Mouse (Mus musculus): ENCODE results near the gene Thbs3. TPM values are rescaled to one million over a fixed set of nuclear protein-coding genes. Genes with fewer than 3 reads are reported as not detected.

Gene Thbs3
- total RNA-seq, 1 experiment = 36.9 TPM

DNA sequence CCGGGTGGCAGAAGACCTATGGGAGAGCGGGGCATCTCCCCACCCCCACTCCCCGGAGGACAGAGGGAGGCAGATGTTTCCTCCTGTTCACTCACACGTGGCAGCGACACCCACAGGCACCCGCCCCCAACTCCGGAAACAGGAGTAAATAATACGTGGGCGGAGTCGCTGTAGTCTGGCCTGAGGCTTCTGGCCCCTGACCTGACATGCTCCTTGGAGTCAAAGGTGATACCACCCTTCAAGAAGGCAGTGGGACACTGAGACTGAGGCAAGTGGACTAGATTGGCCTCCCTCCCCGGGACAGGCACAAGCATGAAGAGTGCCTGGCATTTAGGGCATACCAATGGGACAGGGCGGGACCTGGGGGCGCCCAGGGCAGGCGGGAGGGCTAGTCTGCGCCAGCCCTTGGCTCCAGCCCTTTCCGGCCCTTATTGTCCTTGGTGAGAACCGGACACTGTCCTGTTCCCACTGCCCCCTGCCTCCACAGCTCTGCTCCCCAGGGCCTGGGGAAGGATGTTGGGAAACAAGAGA is 36.5 kb downstream of the Thbs3 start:
- peak overlapping the region; percentile 33; the same call in 1 of the 2 replicates for H3K9ac ChIP-seq (ENCODE audit: insufficient read depth, low read depth, low read length, poor library complexity, severe bottlenecking)

DNA sequence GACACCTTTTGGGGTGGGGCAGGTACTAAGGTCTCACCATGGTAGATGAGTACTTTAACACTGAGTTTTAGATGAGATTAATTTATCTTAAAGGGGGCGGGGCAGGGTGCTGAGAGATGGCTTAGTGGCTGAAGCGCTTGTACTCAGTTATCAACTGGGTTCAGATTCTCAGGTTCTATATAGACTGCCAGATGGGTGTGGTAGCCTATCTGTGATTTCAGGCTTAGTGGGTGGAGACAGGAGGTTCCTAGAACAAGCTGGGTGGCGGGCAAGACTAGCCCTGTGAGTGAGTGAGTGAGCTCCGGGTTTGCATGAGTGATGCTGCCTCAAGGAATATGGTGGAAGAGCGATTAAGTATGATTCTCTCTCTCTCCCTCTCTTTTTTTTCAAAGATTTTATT is 40.0 kb downstream of the Thbs3 start:
- TF ChIP-seq CHD2 (IDR thresholded peaks at IDR 0.05; ENCODE audit: low read depth, low read length) = no peak
- no peaks in the 10 kb centered on the region for H3K36me3 ChIP-seq (ENCODE audit: control insufficient read depth, insufficient read depth, low read length, poor library complexity, severe bottlenecking)
- in situ Hi-C loops (cut with MboI; ENCODE audit: low sequenced_read_pairs in 2 of 2, unreplicated experiment in 2 of 2) = no loop called here

More for the DNA sequence above, 36.5 kb downstream of the Thbs3 start:
- Histone ChIP-seq H3K9me3 (ENCODE audit: control insufficient read depth, insufficient read depth, low read depth, low read length) (no peaks in the 10 kb centered on the region), H3K4me3 (ENCODE audit: insufficient read depth in 1 of 2, low read depth in 1 of 2, low read length in 2 of 2, poor library complexity in 1 of 2, severe bottlenecking in 1 of 2) (peak overlapping the region; percentile 20 to 54; a peak in 3 of 4 replicates), H3K27ac (ENCODE audit: insufficient read depth, low read depth, low read length, poor library complexity, severe bottlenecking) (peak overlapping the region; percentile 1; the same call in 1 of the 2 replicates), H3K4me1 (ENCODE audit: control insufficient read depth in 2 of 2, insufficient read depth in 2 of 2, low read length in 2 of 2, poor library complexity in 1 of 2) (peaks cover 1 to 21% of the 10 kb centered on the region in 2 experiments; a peak in 2 of 4 replicates), H3K36me3 (ENCODE audit: control insufficient read depth, insufficient read depth, low read length, poor library complexity, severe bottlenecking) (peaks cover 10% of the 10 kb centered on the region; the same call in 1 of the 2 replicates)
- DNase-seq (ENCODE audit: low read depth, low spot score) = no peak
- in situ Hi-C loops (cut with MboI; ENCODE audit: low sequenced_read_pairs in 2 of 2, unreplicated experiment in 2 of 2) = no loop called here
- no peak for TF ChIP-seq ZC3H11A (IDR thresholded peaks at IDR 0.05; ENCODE audit: borderline replicate concordance, low read depth, low read length)
- TF ChIP-seq CHD2 (IDR thresholded peaks at IDR 0.05; ENCODE audit: low read depth, low read length) = no peak
- no peak for TF ChIP-seq ZNF384 (IDR thresholded peaks at IDR 0.05; ENCODE audit: low read depth, low read length)
- no peak for TF ChIP-seq MAFK (IDR thresholded peaks at IDR 0.05; ENCODE audit: insufficient read depth, low read depth, low read length)
- no peak for TF ChIP-seq HCFC1 (IDR thresholded peaks at IDR 0.05; ENCODE audit: borderline replicate concordance, insufficient read depth, low read length)

DNA sequence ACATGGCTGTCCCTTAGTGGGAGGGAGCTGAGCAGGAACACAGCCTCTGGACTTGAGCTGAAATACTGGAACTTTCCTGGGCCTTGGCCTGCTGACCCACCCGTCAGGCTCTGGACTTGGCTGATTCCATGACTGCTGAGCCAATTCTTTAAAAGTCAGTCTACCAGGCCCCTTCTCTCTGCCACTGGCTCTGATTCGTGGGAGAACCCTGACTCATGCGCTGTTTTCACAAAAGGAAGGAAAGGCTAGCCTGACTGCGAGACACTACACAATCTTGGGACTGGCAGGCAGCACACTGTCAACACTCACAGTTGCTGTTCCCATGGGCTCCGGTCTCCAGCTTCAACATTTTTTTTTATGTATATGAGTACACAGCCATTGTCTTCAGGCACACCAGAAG is 41.2 kb downstream of the Thbs3 start:
- H3K4me1 ChIP-seq (ENCODE audit: control insufficient read depth in 2 of 2, insufficient read depth in 2 of 2, low read length in 2 of 2, poor library complexity in 1 of 2) = peaks cover 0 to 12% of the 10 kb centered on the region in 2 experiments; a peak in 2 of 4 replicates
- no peaks in the 10 kb centered on the region for H3K36me3 ChIP-seq (ENCODE audit: control insufficient read depth, insufficient read depth, low read length, poor library complexity, severe bottlenecking)
- DNase-seq (ENCODE audit: low read depth, low spot score) = no peak
- no peaks in the 10 kb centered on the region for H3K9me3 ChIP-seq (ENCODE audit: control insufficient read depth, insufficient read depth, low read depth, low read length)
- no peak overlapping the region for H3K9ac ChIP-seq (ENCODE audit: insufficient read depth, low read depth, low read length, poor library complexity, severe bottlenecking)
- no peak overlapping the region for H3K27ac ChIP-seq (ENCODE audit: insufficient read depth, low read depth, low read length, poor library complexity, severe bottlenecking)
- TF ChIP-seq CHD2 (IDR thresholded peaks at IDR 0.05; ENCODE audit: low read depth, low read length) = no peak
- TF ChIP-seq MAFK (IDR thresholded peaks at IDR 0.05; ENCODE audit: insufficient read depth, low read depth, low read length) = no peak
- no peak for TF ChIP-seq ZNF384 (IDR thresholded peaks at IDR 0.05; ENCODE audit: low read depth, low read length)
- no peak for TF ChIP-seq HCFC1 (IDR thresholded peaks at IDR 0.05; ENCODE audit: borderline replicate concordance, insufficient read depth, low read length)
- TF ChIP-seq ZC3H11A (IDR thresholded peaks at IDR 0.05; ENCODE audit: borderline replicate concordance, low read depth, low read length) = no peak
- in situ Hi-C loops (cut with MboI; ENCODE audit: low sequenced_read_pairs in 2 of 2, unreplicated experiment in 2 of 2) = no loop called here
- H3K4me3 ChIP-seq (ENCODE audit: insufficient read depth in 1 of 2, low read depth in 1 of 2, low read length in 2 of 2, poor library complexity in 1 of 2, severe bottlenecking in 1 of 2) = no peak overlapping the region

More for the DNA sequence above, 40.0 kb downstream of the Thbs3 start:
- Histone ChIP-seq H3K9me3 (ENCODE audit: control insufficient read depth, insufficient read depth, low read depth, low read length) (no peaks in the 10 kb centered on the region), H3K4me3 (ENCODE audit: insufficient read depth in 1 of 2, low read depth in 1 of 2, low read length in 2 of 2, poor library complexity in 1 of 2, severe bottlenecking in 1 of 2) (no peak overlapping the region), H3K27ac (ENCODE audit: insufficient read depth, low read depth, low read length, poor library complexity, severe bottlenecking) (no peak overlapping the region), H3K4me1 (ENCODE audit: control insufficient read depth in 2 of 2, insufficient read depth in 2 of 2, low read length in 2 of 2, poor library complexity in 1 of 2) (peaks cover 1 to 19% of the 10 kb centered on the region in 2 experiments; a peak in 2 of 4 replicates), H3K9ac (ENCODE audit: insufficient read depth, low read depth, low read length, poor library complexity, severe bottlenecking) (no peak overlapping the region)
- no peak for DNase-seq (ENCODE audit: low read depth, low spot score)

DNA sequence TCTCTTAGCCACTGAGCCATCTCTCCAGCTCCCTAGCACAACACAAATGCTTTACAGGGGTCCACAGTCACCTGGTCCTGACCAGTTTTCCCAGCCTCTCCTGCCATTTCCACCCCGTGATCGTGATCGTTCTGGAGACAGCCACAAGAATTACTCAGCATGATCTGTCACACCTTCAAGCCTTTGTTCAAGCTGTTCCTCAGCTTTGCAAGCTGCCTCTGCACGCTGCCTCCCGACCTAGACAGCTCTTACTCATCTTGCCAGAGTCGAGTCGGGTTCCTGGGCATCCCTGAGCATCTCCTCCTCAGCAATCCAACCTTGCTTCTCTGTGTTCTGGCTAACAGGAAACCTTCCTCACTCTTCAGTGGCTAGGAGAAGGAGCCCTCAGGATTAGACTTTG is 44.1 kb downstream of the Thbs3 start, which contains the start of gene Dpm3:
Gene Dpm3 (plus strand): TSS at position 283 of the 400 bp plus-strand sequence.
- no peak for DNase-seq (ENCODE audit: low read depth, low spot score)
- TF ChIP-seq CHD2 (IDR thresholded peaks at IDR 0.05; ENCODE audit: low read depth, low read length) (no peak), ZNF384 (IDR thresholded peaks at IDR 0.05; ENCODE audit: low read depth, low read length) (no peak), MAFK (IDR thresholded peaks at IDR 0.05; ENCODE audit: insufficient read depth, low read depth, low read length) (no peak), HCFC1 (IDR thresholded peaks at IDR 0.05; ENCODE audit: borderline replicate concordance, insufficient read depth, low read length) (no peak), ZC3H11A (IDR thresholded peaks at IDR 0.05; ENCODE audit: borderline replicate concordance, low read depth, low read length) (no peak)
- in situ Hi-C loops (cut with MboI; ENCODE audit: low sequenced_read_pairs in 2 of 2, unreplicated experiment in 2 of 2) = no loop called here
- no peak within 1 kb of the TSS for H3K27ac ChIP-seq (ENCODE audit: insufficient read depth, low read depth, low read length, poor library complexity, severe bottlenecking)
- H3K4me3 ChIP-seq (ENCODE audit: insufficient read depth in 1 of 2, low read depth in 1 of 2, low read length in 2 of 2, poor library complexity in 1 of 2, severe bottlenecking in 1 of 2) = no peak within 1 kb of the TSS
- no peak within 1 kb of the TSS for H3K9ac ChIP-seq (ENCODE audit: insufficient read depth, low read depth, low read length, poor library complexity, severe bottlenecking)
- H3K4me1 ChIP-seq (ENCODE audit: control insufficient read depth in 2 of 2, insufficient read depth in 2 of 2, low read length in 2 of 2, poor library complexity in 1 of 2) = peaks cover 0 to 8% of the 10 kb centered on the region in 2 experiments; a peak in 1 of 4 replicates
- no peaks in the 10 kb centered on the region for H3K9me3 ChIP-seq (ENCODE audit: control insufficient read depth, insufficient read depth, low read depth, low read length)
- no peaks in the 10 kb centered on the region for H3K36me3 ChIP-seq (ENCODE audit: control insufficient read depth, insufficient read depth, low read length, poor library complexity, severe bottlenecking)
